Mouse (Mus musculus) A20 (cell line): ENCODE measurements at regions not wholly inside any gene's neighbourhood (a gene's known extent, or its start where the extent isn't known, plus 50 kb on each side); places are given as distances from the start of the nearest gene placed in this dataset.

Experiments
- DNase-seq: peaks from one replicate; pipeline ENCODE4 v3.0.0-alpha.2; 2011; ENCODE audit warnings: low read depth, low spot score

DNA sequence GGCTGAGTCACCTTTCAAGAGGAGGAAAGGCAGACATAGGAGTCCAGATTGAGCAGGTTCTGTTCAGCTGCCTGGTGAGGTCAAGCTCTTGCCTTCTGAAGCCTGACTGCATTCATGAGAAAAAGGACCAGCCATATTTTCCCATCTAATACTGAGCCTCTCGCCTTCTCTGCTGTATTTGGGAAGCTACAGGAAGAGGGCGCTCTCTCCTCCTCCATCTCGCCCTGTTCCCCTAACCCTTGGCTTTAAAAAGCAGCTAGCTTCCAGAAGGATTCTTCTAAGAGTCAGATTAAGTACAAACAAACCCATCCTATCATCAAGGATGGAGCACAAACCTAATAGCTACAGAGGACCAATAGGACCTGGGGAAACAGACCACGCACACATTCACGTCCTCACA, 98.3 kb downstream of the Foxb1 start:
- no peak for DNase-seq

DNA sequence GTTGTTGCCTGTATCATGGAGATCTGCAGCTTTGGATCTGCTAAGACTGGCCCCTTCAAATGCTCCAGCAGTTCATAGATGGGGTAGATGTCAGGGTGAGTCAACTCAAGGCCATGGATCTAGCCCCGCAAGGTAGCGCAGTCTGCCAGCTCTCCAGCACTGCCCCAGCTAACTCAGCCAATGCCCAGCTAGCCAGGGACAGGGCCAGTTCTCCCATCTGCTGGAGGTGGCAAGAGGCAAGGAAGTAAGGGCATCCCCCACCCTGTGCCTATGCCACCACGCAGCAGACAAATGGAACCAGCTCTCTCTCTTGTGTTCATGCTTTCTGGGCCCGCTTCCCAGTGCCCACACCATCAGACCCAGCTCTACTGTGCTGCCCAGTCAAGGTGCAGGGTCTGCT, 102.5 kb downstream of the Foxb1 start:
- DNase-seq: no peak

DNA sequence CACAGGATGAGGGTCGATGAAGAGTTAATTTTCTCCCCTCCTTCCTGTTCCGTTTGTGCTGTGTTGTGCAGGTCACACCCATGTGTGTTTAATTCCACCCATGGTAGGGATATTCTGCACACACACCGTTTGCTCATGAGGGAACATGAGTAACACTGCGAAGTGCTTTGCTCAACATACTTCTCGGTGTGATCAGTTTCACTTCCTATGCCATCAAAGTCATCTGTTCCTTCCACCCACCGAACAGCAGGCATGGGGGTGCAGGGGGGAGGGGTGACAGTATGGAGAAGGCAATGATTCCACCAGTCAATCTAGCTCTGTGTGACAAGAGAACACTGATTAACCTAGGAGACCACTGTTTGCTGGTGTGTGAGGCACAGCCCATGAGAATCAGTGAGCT, 104.7 kb downstream of the Foxb1 start:
- peak; percentile 68 for DNase-seq

DNA sequence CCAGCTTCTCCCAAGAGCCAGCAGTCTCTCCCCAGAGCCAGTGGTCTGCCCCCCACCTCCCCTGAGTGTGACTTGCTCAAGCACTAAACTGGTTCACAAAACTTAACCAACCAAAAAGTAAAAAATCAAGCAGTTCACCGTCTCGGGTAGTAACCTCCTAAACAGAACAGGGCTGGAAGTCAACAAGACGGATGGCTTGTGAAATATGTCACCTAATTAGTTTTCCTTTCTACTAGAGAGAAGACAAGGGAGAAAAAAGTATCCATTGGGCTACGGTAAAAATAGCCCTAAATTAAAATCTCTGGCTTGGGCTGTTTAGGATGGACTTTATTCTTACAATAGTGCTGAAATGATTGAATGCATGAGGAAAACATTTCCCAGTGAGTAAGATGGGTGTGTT, 108.6 kb downstream of the Foxb1 start:
- DNase-seq: no peak

DNA sequence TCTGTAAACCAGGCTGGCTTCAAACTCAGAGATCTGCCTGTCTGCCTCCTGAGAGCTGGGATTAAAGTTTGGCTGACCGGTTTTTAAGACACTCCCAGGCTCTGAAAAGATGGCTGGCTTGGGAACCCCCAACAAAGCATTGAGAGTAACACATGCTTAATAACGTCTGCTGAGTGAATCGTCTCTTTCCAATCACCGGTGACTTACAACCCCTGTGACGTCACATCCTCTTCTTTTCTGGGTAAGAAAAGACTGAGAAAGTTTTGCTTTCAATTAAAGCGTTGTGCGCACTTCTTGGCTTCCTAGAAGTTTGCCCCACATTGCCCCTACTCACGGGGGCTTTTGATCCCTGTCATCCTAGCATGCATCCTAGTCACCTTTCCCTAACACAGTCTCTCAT, 109.1 kb downstream of the Foxb1 start:
- DNase-seq: no peak

DNA sequence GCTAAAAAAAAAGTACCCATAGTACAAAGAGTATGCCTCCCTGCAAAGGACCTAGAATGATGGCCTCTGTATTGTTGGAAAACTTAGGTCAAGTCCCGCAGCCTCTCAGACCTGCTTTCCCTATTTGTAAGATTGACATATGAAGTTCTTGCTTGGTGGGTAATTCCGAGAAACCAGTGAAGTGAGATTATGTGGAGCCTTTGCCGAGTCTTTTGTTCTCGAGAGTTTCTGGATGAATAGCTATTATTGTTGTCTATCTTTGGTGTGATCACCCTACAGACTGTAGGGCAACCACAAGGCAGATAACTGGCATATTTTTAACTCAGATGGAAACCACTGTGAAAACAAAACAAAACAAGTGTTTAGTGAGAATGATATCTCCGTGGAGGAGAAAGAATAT, 118.1 kb downstream of the Foxb1 start:
- no peak for DNase-seq

DNA sequence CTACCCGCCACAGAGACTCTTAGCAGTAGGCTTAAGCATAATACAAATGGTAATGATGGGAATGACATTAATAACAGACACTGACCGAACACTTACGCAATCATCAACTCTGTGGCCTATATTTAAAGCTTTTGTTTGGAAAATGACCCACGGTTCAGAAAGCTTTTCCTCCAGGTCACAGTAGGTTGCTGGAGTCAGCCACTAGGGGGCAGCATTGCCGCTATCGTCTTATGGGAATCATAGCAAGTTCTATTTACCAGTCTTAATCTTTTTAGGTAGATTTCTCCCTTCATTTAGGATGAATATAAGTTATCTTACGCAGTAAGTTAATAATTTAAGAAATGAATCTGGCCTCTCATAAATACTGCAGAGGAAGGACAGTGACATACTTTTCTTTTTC, 137.4 kb downstream of the Foxb1 start:
- peak; percentile 65 for DNase-seq

DNA sequence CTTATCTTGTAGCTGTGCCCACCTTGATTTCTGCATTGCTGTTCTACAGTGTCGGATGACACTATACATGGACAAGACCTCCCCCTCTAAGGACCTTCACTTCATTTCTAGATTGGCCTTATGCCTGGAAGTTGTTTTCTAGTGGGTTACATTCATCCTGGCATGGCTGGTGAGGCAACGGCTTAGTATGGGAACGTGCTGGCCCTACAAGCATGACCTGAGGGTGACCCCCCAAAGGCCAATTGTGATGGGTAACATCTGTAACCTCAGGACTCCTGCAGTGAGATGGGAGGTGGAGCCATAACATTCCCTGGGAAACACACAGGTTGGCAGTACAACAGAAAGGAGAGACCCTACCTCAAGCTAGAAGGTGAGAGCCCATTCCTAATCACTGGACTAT, 139.7 kb downstream of the Foxb1 start:
- DNase-seq: no peak

DNA sequence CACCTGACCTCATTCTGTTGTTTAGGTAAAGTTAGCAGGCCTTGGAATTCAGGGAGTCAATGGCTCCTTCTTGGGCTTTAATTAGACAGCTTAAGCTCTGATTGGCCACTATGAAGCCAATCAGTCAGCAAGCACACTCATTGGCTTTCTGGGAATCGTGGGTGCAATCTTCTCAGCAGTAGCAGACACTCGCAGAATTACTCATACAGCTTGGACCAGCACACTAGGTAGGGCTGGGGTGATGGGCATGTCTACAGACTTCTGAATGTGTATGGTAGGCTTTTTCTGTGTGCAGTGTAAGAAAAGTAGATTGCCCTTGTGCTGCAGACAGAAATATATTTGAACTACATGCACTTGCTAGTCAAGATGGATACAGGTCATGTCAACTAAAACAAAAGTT, 143.4 kb downstream of the Foxb1 start:
- DNase-seq: no peak

DNA sequence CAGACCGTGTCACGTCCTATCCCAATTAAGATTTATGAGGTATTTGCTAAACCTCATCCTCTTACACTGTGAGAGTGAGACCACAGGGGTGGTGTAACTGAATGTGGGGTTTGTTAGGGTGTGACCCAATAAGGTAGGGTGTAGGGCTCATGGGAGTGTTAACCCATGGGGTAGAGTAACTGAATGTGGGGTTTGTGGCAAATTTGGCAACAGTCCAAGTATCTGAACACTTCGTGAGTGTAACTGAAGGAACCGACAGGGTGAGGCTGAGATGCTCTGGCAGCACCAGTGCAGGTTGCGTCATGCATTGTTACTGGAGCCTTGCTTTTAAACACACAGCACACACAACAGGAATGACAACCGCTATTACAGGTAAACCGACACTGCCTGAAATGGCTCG, 144.1 kb downstream of the Anxa2 start:
- no peak for DNase-seq

DNA sequence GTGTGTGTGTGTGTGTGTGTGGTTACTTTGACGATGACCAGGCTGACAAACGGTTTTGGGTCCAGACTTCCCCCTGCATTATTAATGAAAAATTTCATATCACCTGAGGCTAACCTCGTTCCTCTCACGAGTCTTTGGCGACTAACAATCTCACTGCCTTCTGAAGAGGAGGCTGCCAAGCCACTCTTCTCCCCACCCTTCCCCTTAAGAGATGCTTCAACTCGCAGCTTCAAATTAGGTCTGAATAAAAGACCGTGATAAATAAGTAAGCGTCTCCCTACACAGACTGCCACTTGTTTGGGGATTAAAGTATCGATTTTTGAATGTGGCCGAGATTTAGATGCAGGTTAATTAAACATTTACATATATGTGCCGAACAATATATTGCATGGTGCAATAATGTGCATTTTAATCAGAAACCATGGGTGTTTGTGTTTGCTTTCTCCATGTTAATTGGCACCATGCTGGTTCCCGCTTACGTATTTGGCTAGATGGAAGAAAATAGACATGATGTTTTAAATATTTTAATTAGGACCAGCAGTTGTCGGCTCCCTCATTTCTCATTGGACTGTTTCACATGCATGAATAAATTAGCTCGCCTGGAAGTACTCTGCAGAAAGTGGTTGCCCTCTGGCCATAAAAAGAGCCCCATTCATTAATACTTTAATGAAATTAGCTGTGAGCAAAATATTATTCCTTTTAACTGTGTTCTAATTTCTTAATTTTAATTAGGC, 139.1 kb downstream of the Anxa2 start:
- DNase-seq: no peak

DNA sequence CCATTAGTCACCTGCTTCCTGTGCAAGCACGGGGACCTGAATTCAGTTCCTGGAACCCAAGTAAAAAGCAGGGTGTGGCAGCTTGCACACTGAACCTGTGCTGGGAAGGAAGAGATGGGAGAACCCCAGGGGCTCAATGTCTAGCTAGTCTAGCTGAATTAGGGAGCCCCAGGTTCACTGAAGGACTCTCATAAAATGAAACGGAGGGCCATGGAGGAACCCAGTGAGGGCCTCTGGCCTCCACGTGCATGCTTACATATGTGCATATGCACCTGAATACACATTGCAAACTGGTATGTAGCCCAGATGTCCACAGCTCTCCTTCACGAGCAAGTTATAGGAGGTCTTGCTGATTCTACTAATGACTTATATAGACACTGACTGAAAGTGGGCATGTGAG, 135.4 kb downstream of the Anxa2 start:
- no peak for DNase-seq

DNA sequence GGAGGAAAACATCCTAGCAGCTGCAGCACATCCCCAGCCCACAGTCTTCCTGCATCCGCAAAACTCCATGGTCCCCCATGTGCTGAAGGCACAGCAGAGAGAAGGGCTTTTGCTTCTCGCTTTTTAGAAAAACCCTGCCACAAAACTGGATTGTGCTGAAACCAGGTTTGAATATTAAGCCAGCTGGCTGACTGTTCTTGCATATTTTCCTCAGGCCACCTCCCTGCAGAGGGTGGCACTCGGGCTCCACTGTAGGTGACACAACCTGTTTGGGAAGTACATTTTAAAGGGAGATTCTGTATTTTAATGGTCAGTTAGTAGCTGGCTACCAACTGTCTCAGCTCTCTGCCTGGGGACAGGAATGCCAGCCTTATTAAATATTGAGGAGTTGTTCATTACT, 133.7 kb downstream of the Anxa2 start:
- DNase-seq: no peak

DNA sequence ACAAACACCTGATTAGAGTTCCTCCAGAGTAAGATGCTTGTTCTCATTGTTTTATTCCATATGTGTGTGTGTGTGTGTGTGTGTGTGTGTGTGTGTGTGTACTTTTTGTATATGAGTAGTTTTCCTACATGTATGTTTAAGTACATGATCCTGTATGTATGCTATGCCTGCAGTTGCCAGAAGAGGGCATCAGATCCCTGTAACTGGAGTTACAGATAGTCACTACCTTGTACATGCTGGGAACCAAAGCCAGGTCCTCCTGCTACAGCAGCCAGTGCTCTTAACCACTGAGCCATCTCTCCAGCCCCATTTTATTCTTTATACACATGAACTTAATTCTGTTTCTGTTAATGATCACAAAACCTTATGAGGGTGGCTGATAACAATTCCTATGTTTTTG, 127.8 kb downstream of the Anxa2 start:
- DNase-seq: peak; percentile 40

DNA sequence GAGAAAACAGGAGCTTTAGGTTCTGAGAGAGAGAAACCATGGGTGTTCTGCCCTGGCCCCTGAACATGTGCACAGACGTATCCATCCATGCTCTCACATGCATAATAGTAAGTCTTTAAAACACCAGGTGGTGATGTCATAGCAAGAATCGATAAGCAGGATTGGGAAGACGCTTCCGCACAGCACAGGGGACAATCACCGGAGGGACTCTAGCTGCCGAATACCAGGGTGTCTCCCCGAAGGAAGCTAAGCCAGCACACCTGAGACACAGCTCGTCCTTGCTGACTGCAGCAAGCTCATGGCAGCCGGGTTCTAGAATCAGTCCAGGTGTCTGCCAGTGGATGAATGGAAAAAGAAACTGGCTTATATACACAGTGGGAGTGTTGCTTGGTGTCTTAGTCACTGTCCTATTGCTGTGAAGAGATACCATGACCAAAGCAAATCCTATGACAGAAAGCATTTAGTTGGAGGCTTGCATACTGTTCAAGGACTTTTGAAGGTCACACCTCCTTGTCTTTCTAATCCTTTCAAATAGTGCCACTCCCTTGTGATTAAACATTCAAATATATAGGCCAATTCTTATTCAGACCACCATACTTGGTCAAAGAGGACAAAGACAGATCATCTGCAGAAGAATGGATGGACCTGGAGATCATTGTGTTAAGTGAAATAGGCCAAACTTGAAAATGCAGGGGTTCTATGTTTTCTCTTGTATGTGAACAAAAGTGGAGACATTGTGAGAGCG, 124.4 kb downstream of the Anxa2 start:
- no peak for DNase-seq

DNA sequence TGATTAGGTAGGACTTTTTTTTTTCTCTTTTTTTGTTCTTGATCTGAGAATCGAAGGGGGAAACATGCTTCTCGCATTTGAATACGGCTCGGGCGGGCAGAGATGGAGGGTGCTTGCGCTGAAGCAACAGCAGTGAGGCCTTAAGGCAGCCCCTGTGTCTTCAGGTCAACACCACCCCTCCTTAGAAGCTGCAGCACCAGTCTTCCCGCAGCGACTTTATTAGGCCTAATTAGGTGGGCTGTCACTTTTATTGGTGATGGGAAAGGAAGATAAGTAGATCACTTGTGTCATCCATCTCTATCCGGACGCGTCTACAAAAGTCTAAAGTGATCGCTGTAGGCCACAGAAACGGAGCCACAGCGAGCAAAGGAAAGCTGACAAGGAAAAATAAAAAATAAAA, 122.0 kb downstream of the Anxa2 start:
- DNase-seq: no peak

DNA sequence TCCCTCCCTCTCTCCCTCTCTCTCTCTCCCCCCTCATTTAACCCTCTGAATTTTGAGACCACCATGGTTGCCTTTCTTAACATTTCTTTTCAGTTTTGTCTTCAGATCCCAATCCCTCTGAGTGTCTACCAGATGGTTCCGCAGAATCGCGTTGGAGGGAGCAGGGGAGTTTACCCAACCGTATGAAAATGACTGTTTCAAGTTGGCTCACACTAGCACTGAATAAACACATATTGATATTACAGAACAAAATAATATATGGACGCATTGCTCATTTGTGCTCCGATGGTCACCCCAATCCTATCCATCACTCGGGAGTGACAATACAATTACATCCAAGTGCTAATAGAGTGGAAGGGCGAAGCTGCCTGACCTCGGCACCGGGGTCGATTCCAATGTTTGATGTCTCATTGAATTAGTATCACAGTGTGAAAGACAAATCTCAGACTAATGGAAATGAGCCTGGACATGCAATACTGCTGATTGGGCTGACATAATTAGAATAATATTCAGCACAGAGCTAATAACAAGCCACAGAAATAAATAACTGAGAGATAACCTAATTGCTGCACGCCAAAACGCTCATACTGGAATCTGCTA, 115.3 kb downstream of the Anxa2 start:
- no peak for DNase-seq

DNA sequence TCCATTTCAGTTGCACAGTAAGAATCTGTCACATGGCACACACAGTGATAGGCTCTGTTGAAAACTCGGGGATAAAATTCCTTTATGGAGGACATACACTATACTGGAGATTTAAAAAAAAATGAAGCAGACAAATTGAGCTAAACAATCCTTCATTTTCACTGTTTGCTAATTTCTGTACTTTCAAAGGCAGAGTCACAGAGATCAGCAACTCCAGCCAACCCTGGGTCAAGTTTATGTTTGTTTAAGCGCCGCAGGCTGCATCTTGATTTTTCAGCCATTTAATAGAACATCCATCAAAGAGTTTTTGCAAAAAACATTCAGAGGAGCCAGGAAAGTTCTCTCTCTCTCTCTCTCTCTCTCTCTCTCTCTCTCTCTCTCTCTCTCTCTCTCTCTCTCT, 114.8 kb downstream of the Anxa2 start:
- DNase-seq: no peak

DNA sequence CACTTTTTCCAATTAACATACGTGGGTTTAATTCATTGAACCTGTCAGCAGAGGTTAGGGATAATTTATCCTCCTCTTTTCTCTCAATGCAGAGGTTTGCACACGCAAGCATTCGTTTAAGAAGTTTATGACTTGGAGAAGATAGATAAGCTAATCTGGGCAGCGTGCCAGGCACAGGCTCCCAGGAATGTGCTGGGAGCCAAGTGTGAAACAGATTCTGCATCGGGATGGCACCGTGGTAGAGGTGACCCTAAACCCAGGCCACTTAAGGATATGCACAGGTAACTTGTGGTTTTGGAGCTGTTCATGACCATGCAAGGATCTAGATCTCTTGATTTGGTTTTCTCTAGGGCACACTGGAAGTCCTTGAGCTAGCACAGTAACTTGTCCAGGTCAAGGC, 113.6 kb downstream of the Anxa2 start:
- no peak for DNase-seq

DNA sequence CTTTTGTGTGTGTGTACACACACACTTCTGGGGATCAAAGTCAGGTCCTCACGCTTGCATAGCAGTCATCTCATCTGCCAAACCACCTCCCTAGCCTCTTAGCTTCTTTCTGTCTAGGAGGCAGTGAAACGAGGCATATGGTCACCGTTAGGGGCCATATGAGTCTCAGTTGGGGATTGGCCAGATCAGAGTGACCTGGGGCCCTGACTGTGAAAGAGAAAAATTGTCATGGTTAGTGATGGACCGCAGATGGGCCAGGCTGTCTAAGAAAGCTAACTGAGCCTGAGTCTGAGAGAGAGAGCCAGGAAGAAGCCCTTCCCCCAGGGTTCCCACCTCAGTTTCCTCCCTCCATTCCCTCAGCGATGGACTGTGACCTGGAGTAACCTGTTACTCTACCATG, 89.8 kb downstream of the Anxa2 start:
- DNase-seq: no peak
